Mouse (Mus musculus): ENCODE results near the gene Bst2. TPM values are rescaled to one million over a fixed set of nuclear protein-coding genes. Genes with fewer than 3 reads are reported as not detected.

Gene Bst2
- polyA plus RNA-seq, 1 experiment from 2014 or later: 5.4 TPM

GRCm38 (mm10) chr8:71496481-71496880 lies 40.8 kb downstream of the Bst2 start:
- DNase-seq (ENCODE audit: low spot score) (no peak), ATAC-seq (ENCODE audit: low FRiP score) (no peak)
- Histone ChIP-seq H3K9me3 (ENCODE audit: control insufficient read depth, low read length) (no peaks in the 10 kb centered on the region), H3K36me3 (replicated peaks; ENCODE audit: control insufficient read depth, insufficient read depth) (peaks cover 27% of the 10 kb centered on the region), H3K4me3 (replicated peaks; ENCODE audit: low read length) (no peak overlapping the region), H3K4me1 (replicated peaks; ENCODE audit: control insufficient read depth, insufficient read depth, low read length) (no peaks in the 10 kb centered on the region), H3K27me3 (ENCODE audit: control insufficient read depth, insufficient read depth, low read length) (no peaks in the 10 kb centered on the region), H3K27ac (0 out of 2 replicates have a peak overlapping the region, but pooled peaks have one; percentile 48), H3K4me2 (replicated peaks) (no peak overlapping the region), H3K9ac (no peak overlapping the region)
- 42% methylated on average over 11 of the region's 11 CpGs for WGBS

- Histone ChIP-seq H3K27ac (0 out of 2 replicates have a peak overlapping the region, but pooled peaks have one; percentile 48), H3K27me3 (ENCODE audit: control insufficient read depth, insufficient read depth, low read length) (no peaks in the 10 kb centered on the region), H3K4me1 (replicated peaks; ENCODE audit: control insufficient read depth, insufficient read depth, low read length) (no peaks in the 10 kb centered on the region), H3K4me3 (replicated peaks; ENCODE audit: low read length) (no peak overlapping the region), H3K9me3 (ENCODE audit: control insufficient read depth, low read length) (no peaks in the 10 kb centered on the region), H3K9ac (no peak overlapping the region), H3K36me3 (replicated peaks; ENCODE audit: control insufficient read depth, insufficient read depth) (peaks cover 34% of the 10 kb centered on the region), H3K4me2 (replicated peaks) (no peak overlapping the region)
- WGBS: 91% methylated on average over 5 of the region's 5 CpGs
- ATAC-seq (ENCODE audit: low FRiP score) (no peak), DNase-seq (ENCODE audit: low spot score) (no peak)
Measured at GRCm38 (mm10) chr8:71495811-71496210, 41.4 kb downstream of the Bst2 start.

- Histone ChIP-seq H3K27ac (no peak overlapping the region), H3K4me3 (replicated peaks; ENCODE audit: low read length) (no peak overlapping the region), H3K27me3 (ENCODE audit: control insufficient read depth, insufficient read depth, low read length) (no peaks in the 10 kb centered on the region), H3K4me1 (replicated peaks; ENCODE audit: control insufficient read depth, insufficient read depth, low read length) (no peaks in the 10 kb centered on the region), H3K4me2 (replicated peaks) (peak overlapping the region; percentile 24; the same call in 1 of the 2 replicates), H3K9ac (no peak overlapping the region), H3K9me3 (ENCODE audit: control insufficient read depth, low read length) (no peaks in the 10 kb centered on the region), H3K36me3 (replicated peaks; ENCODE audit: control insufficient read depth, insufficient read depth) (peaks cover 41% of the 10 kb centered on the region)
- WGBS: 23% methylated on average over 15 of the region's 16 CpGs
- DNase-seq (ENCODE audit: low spot score): peak; percentile 82
- ATAC-seq (ENCODE audit: low FRiP score): peak; percentile 72
Measured at GRCm38 (mm10) chr8:71495039-71495438, 42.2 kb downstream of the Bst2 start.

GRCm38 (mm10) chr8:71488454-71488853 lies 48.8 kb downstream of the Bst2 start:
- Histone ChIP-seq H3K9ac (peak overlapping the region; percentile 63), H3K4me1 (replicated peaks; ENCODE audit: control insufficient read depth, insufficient read depth, low read length) (peaks cover 26% of the 10 kb centered on the region), H3K4me3 (replicated peaks; ENCODE audit: low read length) (peak overlapping the region; percentile 62), H3K4me2 (replicated peaks) (peak overlapping the region; percentile 90), H3K36me3 (replicated peaks; ENCODE audit: control insufficient read depth, insufficient read depth) (peaks cover 32% of the 10 kb centered on the region), H3K27ac (no peak overlapping the region), H3K9me3 (ENCODE audit: control insufficient read depth, low read length) (no peaks in the 10 kb centered on the region), H3K27me3 (ENCODE audit: control insufficient read depth, insufficient read depth, low read length) (no peaks in the 10 kb centered on the region)
- peak; percentile 95 for DNase-seq (ENCODE audit: low spot score)
- ATAC-seq (ENCODE audit: low FRiP score): peak; percentile 88
- WGBS: under 1% methylated on average over 22 of the region's 22 CpGs

- 0% methylated on average over 33 of the region's 33 CpGs for WGBS
- peaks cover 26% of the 10 kb centered on the region for H3K4me1 ChIP-seq (replicated peaks; ENCODE audit: control insufficient read depth, insufficient read depth, low read length)
- peak; percentile 66 for DNase-seq (ENCODE audit: low spot score)
Measured at GRCm38 (mm10) chr8:71487691-71488445, 49.4 kb downstream of the Bst2 start, which contains the start of gene Gtpbp3. Gene Gtpbp3 (plus strand): TSS chr8:71488103.

GRCm38 (mm10) chr8:71486136-71486529 lies 51.1 kb downstream of the Bst2 start:
- Histone ChIP-seq H3K36me3 (replicated peaks; ENCODE audit: control insufficient read depth, insufficient read depth) (peaks cover 29% of the 10 kb centered on the region), H3K9ac (peak overlapping the region; percentile 99), H3K4me1 (replicated peaks; ENCODE audit: control insufficient read depth, insufficient read depth, low read length) (peaks cover 26% of the 10 kb centered on the region), H3K27ac (no peak overlapping the region), H3K4me3 (replicated peaks; ENCODE audit: low read length) (peak overlapping the region; percentile 90), H3K4me2 (replicated peaks) (peak overlapping the region; percentile 84), H3K9me3 (ENCODE audit: control insufficient read depth, low read length) (no peaks in the 10 kb centered on the region), H3K27me3 (ENCODE audit: control insufficient read depth, insufficient read depth, low read length) (no peaks in the 10 kb centered on the region)
- whole genome bisulfite sequencing: 25% methylated on average over 7 of the region's 7 CpGs
- no peak for DNase-seq (ENCODE audit: low spot score)
- no peak for ATAC-seq (ENCODE audit: low FRiP score)

More at GRCm38 (mm10) chr8:71487691-71488445, 49.4 kb downstream of the Bst2 start, which contains the start of gene Gtpbp3:
- H3K4me2 ChIP-seq (replicated peaks): peak within 1 kb of the TSS; percentile 90
- H3K27ac ChIP-seq: peak within 1 kb of the TSS; percentile 66
- H3K36me3 ChIP-seq (replicated peaks; ENCODE audit: control insufficient read depth, insufficient read depth): peaks cover 32% of the 10 kb centered on the region
- peak within 1 kb of the TSS; percentile 63 for H3K9ac ChIP-seq
- H3K9me3 ChIP-seq (ENCODE audit: control insufficient read depth, low read length): no peaks in the 10 kb centered on the region
- H3K4me3 ChIP-seq (replicated peaks; ENCODE audit: low read length): peak within 1 kb of the TSS; percentile 62
- ATAC-seq (ENCODE audit: low FRiP score): peak; percentile 25; the same call in 1 of the 2 replicates
- H3K27me3 ChIP-seq (ENCODE audit: control insufficient read depth, insufficient read depth, low read length): no peaks in the 10 kb centered on the region

- H3K27ac ChIP-seq: peak within 1 kb of the TSS; percentile 86
- peaks cover 26% of the 10 kb centered on the region for H3K4me1 ChIP-seq (replicated peaks; ENCODE audit: control insufficient read depth, insufficient read depth, low read length)
- peaks cover 29% of the 10 kb centered on the region for H3K36me3 ChIP-seq (replicated peaks; ENCODE audit: control insufficient read depth, insufficient read depth)
- H3K4me3 ChIP-seq (replicated peaks; ENCODE audit: low read length): peak within 1 kb of the TSS; percentile 90
- peak; percentile 83 for DNase-seq (ENCODE audit: low spot score)
- peak within 1 kb of the TSS; percentile 84 for H3K4me2 ChIP-seq (replicated peaks)
- ATAC-seq (ENCODE audit: low FRiP score): peak; percentile 75
- no peaks in the 10 kb centered on the region for H3K9me3 ChIP-seq (ENCODE audit: control insufficient read depth, low read length)
- WGBS: 5% methylated on average over 55 of the region's 58 CpGs
- H3K9ac ChIP-seq: peak within 1 kb of the TSS; percentile 99
- H3K27me3 ChIP-seq (ENCODE audit: control insufficient read depth, insufficient read depth, low read length): no peaks in the 10 kb centered on the region
Measured at GRCm38 (mm10) chr8:71485142-71486135, 51.8 kb downstream of the Bst2 start, which contains the start of gene Ano8. Gene Ano8 (minus strand): TSS chr8:71485963.

GRCm38 (mm10) chr8:71484736-71485135 lies 52.5 kb downstream of the Bst2 start:
- Histone ChIP-seq H3K27ac (no peak overlapping the region), H3K27me3 (ENCODE audit: control insufficient read depth, insufficient read depth, low read length) (no peaks in the 10 kb centered on the region), H3K4me3 (replicated peaks; ENCODE audit: low read length) (peak overlapping the region; percentile 90), H3K4me1 (replicated peaks; ENCODE audit: control insufficient read depth, insufficient read depth, low read length) (peaks cover 26% of the 10 kb centered on the region), H3K36me3 (replicated peaks; ENCODE audit: control insufficient read depth, insufficient read depth) (peaks cover 32% of the 10 kb centered on the region), H3K4me2 (replicated peaks) (peak overlapping the region; percentile 84), H3K9ac (peak overlapping the region; percentile 99), H3K9me3 (ENCODE audit: control insufficient read depth, low read length) (no peaks in the 10 kb centered on the region)
- DNase-seq (ENCODE audit: low spot score) (no peak), ATAC-seq (ENCODE audit: low FRiP score) (no peak)
- WGBS: 92% methylated on average over 19 of the region's 19 CpGs
